Mouse (Mus musculus) heart, postnatal 0 days (tissue): ENCODE data around the gene Mitf.

Experiments used
- CTCF ChIP-seq: IDR thresholded peaks from 2 replicates; pipeline ENCODE4 v1.5.1; 2016; ENCODE audit warnings: antibody characterized with exemption, control low read depth, low read depth
- EP300 ChIP-seq: IDR thresholded peaks from 2 replicates; pipeline ENCODE4 v1.6.1; 2016; ENCODE audit warnings: antibody characterized with exemption, low read depth

GRCm38 (mm10) chr6:97993507-97993906, 186.7 kb downstream of the Mitf start:
- TF ChIP-seq CTCF = no peak
- TF ChIP-seq EP300 = no peak
